9 mouse cellular contexts compared by ENCODE assay signal in the genomic region with DNA sequence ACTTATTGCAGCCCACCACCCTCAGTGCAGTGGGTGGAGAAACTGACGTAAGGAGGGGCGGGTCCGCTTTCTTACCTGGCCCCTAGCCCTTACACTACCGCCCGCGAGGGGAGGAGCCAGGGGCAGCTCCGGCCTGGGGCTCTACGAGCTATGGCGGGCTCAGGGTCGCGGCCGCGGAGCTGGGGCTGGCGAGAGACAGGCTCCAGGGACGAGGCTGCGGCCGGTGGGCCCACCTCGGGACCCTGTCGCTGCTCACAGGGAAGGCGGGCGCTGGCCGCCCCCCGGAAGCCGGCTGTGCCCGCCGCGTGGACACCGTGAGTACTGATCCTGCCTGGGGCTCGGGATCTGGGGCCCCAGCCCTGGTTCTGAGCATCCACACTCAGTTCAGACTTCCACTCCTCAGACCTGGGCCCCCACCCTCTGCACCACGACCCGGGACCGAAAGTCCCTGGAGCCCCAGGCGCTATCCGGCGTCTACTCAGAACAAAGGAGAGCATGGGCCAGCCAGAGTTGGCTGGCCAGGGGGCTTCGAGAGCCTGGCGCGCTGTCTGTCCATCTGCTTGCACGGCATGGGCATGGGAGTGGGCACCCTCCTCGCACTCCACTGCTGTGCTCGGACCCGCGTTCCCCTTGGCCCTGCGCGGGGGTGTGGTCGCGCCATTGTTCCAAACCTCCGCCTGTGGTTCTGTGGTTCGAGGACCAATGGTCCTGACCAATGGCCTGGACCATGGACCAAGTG. TPM values are rescaled to one million over a fixed set of nuclear protein-coding genes. Genes with fewer than 3 reads are reported as not detected.
A peak's percentile ranks its signal among the peaks of the same experiment; 100 is the strongest.
DNase-seq lines count a peak whose midpoint lies in the region; ATAC-seq and TF ChIP-seq lines count a peak whose summit lies in the region.
"Had no signal": no experiment of that assay in that cellular context is flagged by ENCODE, and none has a peak within 500 bp of the region (broad histone marks: within the 10 kb centered on the region; RNA-seq: fewer than 3 reads in every experiment).

No protein-coding gene starts in this region.

- H3K4me1 ChIP-seq in embryonic facial prominence, embryonic 10.5 days, result peaks cover 21% of the 10 kb centered on the region
- peaks cover 13% of the 10 kb centered on the region for H3K4me1 ChIP-seq in limb, embryonic 14.5 days (ENCODE audit: control insufficient read depth, insufficient read depth, low read length)
- peaks cover 26% of the 10 kb centered on the region for H3K4me1 ChIP-seq in midbrain, embryonic 13.5 days (replicated peaks)

- H3K27me3 ChIP-seq in embryonic facial prominence, embryonic 10.5 days (replicated peaks; ENCODE audit: low read depth, poor library complexity, severe bottlenecking), result no peaks in the 10 kb centered on the region; the same call in 1 of the 2 replicates
- no peaks in the 10 kb centered on the region for H3K27me3 ChIP-seq in limb, embryonic 14.5 days (ENCODE audit: control insufficient read depth, insufficient read depth, low read length)
- no peaks in the 10 kb centered on the region for H3K27me3 ChIP-seq in midbrain, embryonic 13.5 days

- peak; percentile 53 for DNase-seq in adrenal gland, postnatal 10 days
- DNase-seq in adrenal gland, postnatal 25 days, result no peak
- DNase-seq in ES-CJ7 (ENCODE audit: low read depth, low spot score), result peak; percentile 17
- DNase-seq in embryonic facial prominence, embryonic 10.5 days (ENCODE audit: low spot score), result peak; percentile 85
- DNase-seq in heart, postnatal 25 days (ENCODE audit: low spot score), result peak; percentile 27
- DNase-seq in limb, embryonic 14.5 days (ENCODE audit: low spot score), result peak; percentile 75
- peak; percentile 50 to 71 for DNase-seq in thymus, postnatal 36 days

- H3K9ac ChIP-seq in limb, embryonic 14.5 days (ENCODE audit: low read depth, low read length, severe bottlenecking), result peak overlapping the region; percentile 98
- H3K9ac ChIP-seq in midbrain, embryonic 13.5 days (replicated peaks), result peak overlapping the region; percentile 95

- peak; percentile 95 for TF ChIP-seq POLR2A in limb, embryonic 14.5 days (IDR thresholded peaks at IDR 0.05; ENCODE audit: borderline replicate concordance, extremely low read depth, insufficient read depth, insufficient read length)

- peak overlapping the region; percentile 64 for H3K4me2 ChIP-seq in limb, embryonic 14.5 days (replicated peaks; ENCODE audit: low read depth, low read length, severe bottlenecking)
- H3K4me2 ChIP-seq in midbrain, embryonic 13.5 days (replicated peaks), result peak overlapping the region; percentile 59

- H3K27ac ChIP-seq in embryonic facial prominence, embryonic 10.5 days (replicated peaks), result peak overlapping the region; percentile 96
- peak overlapping the region; percentile 67 for H3K27ac ChIP-seq in limb, embryonic 14.5 days (replicated peaks; ENCODE audit: low read depth, low read length)
- H3K27ac ChIP-seq in midbrain, embryonic 13.5 days, result peak overlapping the region; percentile 84

- peaks cover 35% of the 10 kb centered on the region for H3K36me3 ChIP-seq in embryonic facial prominence, embryonic 10.5 days (replicated peaks)
- peaks cover 27% of the 10 kb centered on the region for H3K36me3 ChIP-seq in limb, embryonic 14.5 days (ENCODE audit: control insufficient read depth, insufficient read depth, low read length)
- H3K36me3 ChIP-seq in midbrain, embryonic 13.5 days, result peaks cover 21% of the 10 kb centered on the region

- whole genome bisulfite sequencing in embryonic facial prominence, embryonic 10.5 days, result under 1% methylated on average over 49 of the region's 49 CpGs
- under 1% methylated on average over 38 of the region's 49 CpGs for WGBS in limb, embryonic 14.5 days
- WGBS in midbrain, embryonic 13.5 days, result under 1% methylated on average over 49 of the region's 49 CpGs

- intact Hi-C loops in heart, postnatal 25 days (cut with DNase I), result no loop called here

- peak; percentile 91 for ATAC-seq in limb, embryonic 14.5 days (ENCODE audit: low FRiP score, low read depth)
- ATAC-seq in midbrain, embryonic 13.5 days, result peak; percentile 91

- peak overlapping the region; percentile 92 for H3K4me3 ChIP-seq in embryonic facial prominence, embryonic 10.5 days
- peak overlapping the region; percentile 89 for H3K4me3 ChIP-seq in limb, embryonic 14.5 days (replicated peaks; ENCODE audit: low read length)
- peak overlapping the region; percentile 81 for H3K4me3 ChIP-seq in midbrain, embryonic 13.5 days (replicated peaks)
- H3K4me3 ChIP-seq: myocyte had no signal

- no peaks in the 10 kb centered on the region for H3K9me3 ChIP-seq in embryonic facial prominence, embryonic 10.5 days
- H3K9me3 ChIP-seq in limb, embryonic 14.5 days (ENCODE audit: control insufficient read depth, low read length), result no peaks in the 10 kb centered on the region
- no peaks in the 10 kb centered on the region for H3K9me3 ChIP-seq in midbrain, embryonic 13.5 days

RNA-seq across cellular contexts. Expression of gene Add1, which starts 23.8 kb away (rescaled TPM):
- total RNA-seq in adrenal gland, postnatal 10 days (2021), result 100 to 1,000 TPM; 135 to 182 TPM
- total RNA-seq in adrenal gland, postnatal 25 days (2021), result 139 and 181 TPM in 2 replicates
- 158 and 166 TPM in 2 replicates for polyA plus RNA-seq in embryonic facial prominence, embryonic 10.5 days (2016; fragmentation: Nextera tagmentation; extraction: Ambion mirVana)
- 100 to 1,000 TPM; 125 to 136 TPM for total RNA-seq in heart, postnatal 25 days (2021)
- 222 and 235 TPM in 2 replicates for polyA plus RNA-seq in limb, embryonic 14.5 days (2012; rRNA removed)
- polyA plus RNA-seq in limb, embryonic 14.5 days (2014; fragmentation: Nextera tagmentation; extraction: Ambion mirVana), result 197 and 210 TPM in 2 replicates
- polyA plus RNA-seq in midbrain, embryonic 13.5 days (2015; fragmentation: Nextera tagmentation; extraction: Ambion mirVana), result 204 and 205 TPM in 2 replicates

RNA-seq across cellular contexts. Expression of gene Sh3bp2, which starts 24.0 kb away (rescaled TPM):
- 1 to 10 TPM; 5.9 to 7.0 TPM for total RNA-seq in adrenal gland, postnatal 10 days (2021)
- total RNA-seq in adrenal gland, postnatal 25 days (2021), result 16.6 and 19.9 TPM in 2 replicates
- 7.3 and 8.7 TPM in 2 replicates for polyA plus RNA-seq in embryonic facial prominence, embryonic 10.5 days (2016; fragmentation: Nextera tagmentation; extraction: Ambion mirVana)
- total RNA-seq in heart, postnatal 25 days (2021), result 1 to 10 TPM; 1.7 to 3.3 TPM
- 17.9 and 23.5 TPM in 2 replicates for polyA plus RNA-seq in limb, embryonic 14.5 days (2012; rRNA removed)
- polyA plus RNA-seq in limb, embryonic 14.5 days (2014; fragmentation: Nextera tagmentation; extraction: Ambion mirVana), result 12.2 and 12.6 TPM in 2 replicates
- 18.3 and 30.8 TPM in 2 replicates for polyA plus RNA-seq in midbrain, embryonic 13.5 days (2015; fragmentation: Nextera tagmentation; extraction: Ambion mirVana)

RNA-seq across cellular contexts. Expression of gene Tnip2, which starts 35.9 kb away (rescaled TPM):
- total RNA-seq in adrenal gland, postnatal 10 days (2021), result 10 to 100 TPM; 10.6 to 16.1 TPM
- 14.9 and 24.7 TPM in 2 replicates for total RNA-seq in adrenal gland, postnatal 25 days (2021)
- polyA plus RNA-seq in embryonic facial prominence, embryonic 10.5 days (2016; fragmentation: Nextera tagmentation; extraction: Ambion mirVana), result 4.1 and 4.8 TPM in 2 replicates
- 1 to 10 TPM; 6.3 to 7.2 TPM for total RNA-seq in heart, postnatal 25 days (2021)
- polyA plus RNA-seq in limb, embryonic 14.5 days (2012; rRNA removed), result 17.1 and 23.7 TPM in 2 replicates
- polyA plus RNA-seq in limb, embryonic 14.5 days (2014; fragmentation: Nextera tagmentation; extraction: Ambion mirVana), result 15.8 and 17.1 TPM in 2 replicates
- polyA plus RNA-seq in midbrain, embryonic 13.5 days (2015; fragmentation: Nextera tagmentation; extraction: Ambion mirVana), result 6.9 and 7.3 TPM in 2 replicates
